Mouse (Mus musculus) CH12.LX (cell line): Measurements from ENCODE around the gene Prkn.

Experiments used
- CTCF ChIP-seq, 2 experiments: IDR thresholded peaks in 1 of 2; conservative IDR thresholded peaks in 1 of 2; 2 replicates each; pipeline ENCODE4 v1.5.1; 2011 to 2012; ENCODE audit warnings: low read depth in 2 of 2, low read length in 2 of 2, improper control_type of control experiment in 1 of 2, inconsistent platforms in 1 of 2, mild to moderate bottlenecking in 1 of 2, moderate library complexity in 1 of 2
- KAT2A ChIP-seq: IDR thresholded peaks from 2 replicates; pipeline ENCODE4 v1.6.1; 2012; ENCODE audit warnings: low read length, improper control_type of control experiment, inconsistent platforms; ENCODE audit not compliant: insufficient replicate concordance
- TCF12 ChIP-seq: IDR thresholded peaks from 2 replicates; pipeline ENCODE4 v1.6.1; 2014; ENCODE audit warnings: low read depth, mild to moderate bottlenecking, inconsistent platforms, low read length, improper control_type of control experiment

DNA sequence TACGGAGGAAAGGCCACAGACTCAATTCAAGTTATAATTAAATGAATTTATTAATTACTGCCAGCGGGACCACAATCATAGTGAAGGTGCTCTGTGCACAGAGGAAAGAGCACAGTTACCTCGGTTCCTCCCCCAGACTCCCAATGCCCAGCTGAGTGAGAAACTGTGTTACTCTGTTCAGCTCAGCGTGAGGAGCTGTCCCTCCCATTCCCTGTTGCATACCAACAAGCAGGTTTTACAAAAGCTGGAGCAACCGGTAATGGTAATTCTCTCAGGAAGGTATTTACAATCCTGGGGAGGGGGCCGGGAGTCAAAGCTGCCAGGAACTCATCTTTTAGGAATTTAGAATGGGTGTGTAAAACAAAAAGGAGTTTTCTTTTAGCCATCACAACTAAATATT lies 1207.3 kb downstream of the Prkn start:
- TF ChIP-seq TCF12, result no peak
- TF ChIP-seq KAT2A, result no peak
- TF ChIP-seq CTCF (conservative IDR thresholded peaks at IDR 0.05 in 1 of 2, IDR thresholded peaks at IDR 0.05 in 1 of 2; ENCODE audit: low read depth in 2 of 2, low read length in 2 of 2), result no peak
